Mouse (Mus musculus) CH12.LX (cell line): ENCODE data around the gene Znfx1.

Experiments used
- CTCF ChIP-seq, 2 experiments: IDR thresholded peaks in 1 of 2; conservative IDR thresholded peaks in 1 of 2; 2 replicates each; pipeline ENCODE4 v1.5.1; 2011 to 2012; ENCODE audit warnings: low read depth in 2 of 2, low read length in 2 of 2, improper control_type of control experiment in 1 of 2, inconsistent platforms in 1 of 2, mild to moderate bottlenecking in 1 of 2, moderate library complexity in 1 of 2
- NELFE ChIP-seq: IDR thresholded peaks from 2 replicates; pipeline ENCODE4 v1.6.1; 2011; ENCODE audit warnings: low read depth, low read length, improper control_type of control experiment
- ZMIZ1 ChIP-seq: IDR thresholded peaks from 2 replicates; pipeline ENCODE4 v1.6.1; 2012; ENCODE audit warnings: low read depth, mild to moderate bottlenecking, inconsistent platforms, low read length, improper control_type of control experiment

DNA sequence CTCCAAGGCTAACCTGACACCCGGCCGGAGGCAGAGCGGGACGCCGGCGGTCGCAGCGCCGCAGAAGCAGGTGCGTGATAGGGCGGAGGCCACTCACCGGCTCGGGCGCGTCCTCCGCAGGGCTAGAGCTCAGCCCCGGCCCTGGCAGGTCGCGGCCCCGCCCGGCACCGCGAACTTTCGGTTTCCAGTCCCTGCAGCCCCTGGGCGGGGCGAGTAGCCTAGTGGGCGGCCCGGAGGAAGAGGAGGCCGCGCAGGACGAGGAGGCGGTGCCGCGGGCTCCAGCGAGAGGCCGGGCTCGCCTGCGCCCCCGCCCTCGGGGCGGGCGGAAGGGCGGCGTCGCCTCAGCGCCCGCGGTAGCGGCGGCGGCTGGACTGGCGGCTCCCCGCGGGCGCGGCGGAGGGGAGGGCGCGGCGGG, 311 bp downstream of the Znfx1 start:
- TF ChIP-seq ZMIZ1 (no peak; the same call in 1 of the 2 replicates), NELFE (0 out of 2 replicates have a peak, but pooled peaks have one; percentile 47), CTCF (conservative IDR thresholded peaks at IDR 0.05 in 1 of 2, IDR thresholded peaks at IDR 0.05 in 1 of 2; ENCODE audit: low read depth in 2 of 2, low read length in 2 of 2) (no peak)
